Mouse (Mus musculus) olfactory bulb, adult 2 months (tissue): ENCODE data around the gene Iqsec3.

Experiments
- CTCF ChIP-seq: fragments of 200-500 bp; IDR thresholded peaks from 2 replicates; pipeline ENCODE4 v1.5.1; 2012; ENCODE audit warnings: low read depth, mild to moderate bottlenecking, low read length, moderate library complexity; ENCODE audit not compliant: insufficient read depth
- POLR2A ChIP-seq: fragments of 200-500 bp; IDR thresholded peaks from 2 replicates; pipeline ENCODE4 v1.6.1; 2012; ENCODE audit warnings: mild to moderate bottlenecking, low read depth, low read length, moderate library complexity; ENCODE audit not compliant: insufficient read depth

GRCm38 (mm10) chr6:121363956-121364355, 109.5 kb downstream of the Iqsec3 start:
- TF ChIP-seq POLR2A (no peak), CTCF (no peak)
